Mouse (Mus musculus): ENCODE results near the gene Hes2. TPM values are rescaled to one million over a fixed set of nuclear protein-coding genes. Genes with fewer than 3 reads are reported as not detected.

Hes2 gene
- polyA plus RNA-seq, 1 experiment from 2014 or later = not detected

- H3K4me3 ChIP-seq = no peak overlapping the region
- no peak for ATAC-seq
- H3K4me2 ChIP-seq = no peak overlapping the region
- H3K9ac ChIP-seq = no peak overlapping the region
- peaks cover 44% of the 10 kb centered on the region for H3K4me1 ChIP-seq
- H3K36me3 ChIP-seq (ENCODE audit: poor library complexity, severe bottlenecking) = no peaks in the 10 kb centered on the region
- H3K27ac ChIP-seq = no peak overlapping the region
- H3K9me3 ChIP-seq (replicated peaks) = 0 out of 2 replicates have a peak, but pooled peaks cover under 1% of the 10 kb centered on the region
- peaks cover 2% of the 10 kb centered on the region; the same call in 1 of the 2 replicates for H3K27me3 ChIP-seq
- 91% methylated on average over 10 of the region's 10 CpGs for WGBS
These were observed 23.5 kb downstream of the Hes2 start for GRCm38 (mm10) chr4:152182205-152182604.

- H3K27ac ChIP-seq = peak overlapping the region; percentile 77
- H3K4me1 ChIP-seq = peaks cover 35% of the 10 kb centered on the region
- 0 out of 2 replicates have a peak, but pooled peaks cover 3% of the 10 kb centered on the region for H3K9me3 ChIP-seq (replicated peaks)
- WGBS = 63% methylated on average over 7 of the region's 7 CpGs
- no peak overlapping the region for H3K9ac ChIP-seq
- H3K27me3 ChIP-seq = 0 out of 2 replicates have a peak, but pooled peaks cover 2% of the 10 kb centered on the region
- no peak for ATAC-seq
- H3K4me2 ChIP-seq = no peak overlapping the region
- H3K4me3 ChIP-seq = no peak overlapping the region
- H3K36me3 ChIP-seq (ENCODE audit: poor library complexity, severe bottlenecking) = no peaks in the 10 kb centered on the region
These were observed 25.8 kb downstream of the Hes2 start for GRCm38 (mm10) chr4:152184353-152185035.

GRCm38 (mm10) chr4:152185137-152185509, 26.5 kb downstream of the Hes2 start:
- WGBS = 0% methylated on average over 3 of the region's 3 CpGs

GRCm38 (mm10) chr4:152185510-152186204, 27.0 kb downstream of the Hes2 start:
- Histone ChIP-seq H3K9me3 (replicated peaks) (0 out of 2 replicates have a peak, but pooled peaks cover 3% of the 10 kb centered on the region), H3K36me3 (ENCODE audit: poor library complexity, severe bottlenecking) (no peaks in the 10 kb centered on the region), H3K4me1 (peaks cover 43% of the 10 kb centered on the region), H3K4me2 (peak overlapping the region; percentile 47), H3K27ac (peak overlapping the region; percentile 77), H3K27me3 (peaks cover 3% of the 10 kb centered on the region; the same call in 1 of the 2 replicates), H3K4me3 (peak overlapping the region; percentile 17), H3K9ac (peak overlapping the region; percentile 37)
- peak; percentile 65 for ATAC-seq
- 4% methylated on average over 19 of the region's 19 CpGs for WGBS

More at GRCm38 (mm10) chr4:152185137-152185509, 26.5 kb downstream of the Hes2 start:
- peak; percentile 57 for ATAC-seq
- Histone ChIP-seq H3K9ac (peak overlapping the region; percentile 37; the same call in 1 of the 2 replicates), H3K9me3 (replicated peaks) (0 out of 2 replicates have a peak, but pooled peaks cover 3% of the 10 kb centered on the region), H3K27me3 (0 out of 2 replicates have a peak, but pooled peaks cover 3% of the 10 kb centered on the region), H3K4me2 (peak overlapping the region; percentile 47), H3K4me3 (no peak overlapping the region), H3K27ac (peak overlapping the region; percentile 77), H3K36me3 (ENCODE audit: poor library complexity, severe bottlenecking) (no peaks in the 10 kb centered on the region), H3K4me1 (peaks cover 38% of the 10 kb centered on the region)

- Histone ChIP-seq H3K4me1 (peaks cover 47% of the 10 kb centered on the region), H3K27ac (peak overlapping the region; percentile 77), H3K4me2 (peak overlapping the region; percentile 47), H3K27me3 (peaks cover 3% of the 10 kb centered on the region; the same call in 1 of the 2 replicates), H3K36me3 (ENCODE audit: poor library complexity, severe bottlenecking) (no peaks in the 10 kb centered on the region), H3K9me3 (replicated peaks) (0 out of 2 replicates have a peak, but pooled peaks cover 3% of the 10 kb centered on the region), H3K4me3 (peak overlapping the region; percentile 17), H3K9ac (peak overlapping the region; percentile 37)
- WGBS = 35% methylated on average over 14 of the region's 14 CpGs
- 0 out of 2 replicates have a peak, but pooled peaks have one; percentile 1 for ATAC-seq
These were observed 27.8 kb downstream of the Hes2 start for GRCm38 (mm10) chr4:152186205-152187082.

- no peak overlapping the region for H3K4me3 ChIP-seq
- no peaks in the 10 kb centered on the region for H3K36me3 ChIP-seq (ENCODE audit: poor library complexity, severe bottlenecking)
- peaks cover 50% of the 10 kb centered on the region for H3K4me1 ChIP-seq
- H3K27me3 ChIP-seq = peaks cover 3% of the 10 kb centered on the region; the same call in 1 of the 2 replicates
- H3K4me2 ChIP-seq = no peak overlapping the region
- 93% methylated on average over 9 of the region's 9 CpGs for WGBS
- 0 out of 2 replicates have a peak, but pooled peaks cover 3% of the 10 kb centered on the region for H3K9me3 ChIP-seq (replicated peaks)
- ATAC-seq = no peak
- H3K27ac ChIP-seq = peak overlapping the region; percentile 36; the same call in 1 of the 2 replicates
- no peak overlapping the region for H3K9ac ChIP-seq
These were observed 28.5 kb downstream of the Hes2 start for GRCm38 (mm10) chr4:152187142-152187541.

GRCm38 (mm10) chr4:152188651-152189050, 30.0 kb downstream of the Hes2 start:
- no peak overlapping the region for H3K27ac ChIP-seq
- H3K9ac ChIP-seq = no peak overlapping the region
- H3K4me3 ChIP-seq = no peak overlapping the region
- peaks cover 3% of the 10 kb centered on the region; the same call in 1 of the 2 replicates for H3K27me3 ChIP-seq
- H3K9me3 ChIP-seq (replicated peaks) = 0 out of 2 replicates have a peak, but pooled peaks cover 3% of the 10 kb centered on the region
- WGBS = 98% methylated on average over 2 of the region's 2 CpGs
- H3K4me2 ChIP-seq = no peak overlapping the region
- no peaks in the 10 kb centered on the region for H3K36me3 ChIP-seq (ENCODE audit: poor library complexity, severe bottlenecking)
- peaks cover 64% of the 10 kb centered on the region for H3K4me1 ChIP-seq
- no peak for ATAC-seq

GRCm38 (mm10) chr4:152189071-152189470, 30.4 kb downstream of the Hes2 start:
- H3K9me3 ChIP-seq (replicated peaks) = 0 out of 2 replicates have a peak, but pooled peaks cover 3% of the 10 kb centered on the region
- H3K4me2 ChIP-seq = no peak overlapping the region
- ATAC-seq = no peak
- no peak overlapping the region for H3K9ac ChIP-seq
- WGBS = 90% methylated on average over 6 of the region's 6 CpGs
- peaks cover 3% of the 10 kb centered on the region; the same call in 1 of the 2 replicates for H3K27me3 ChIP-seq
- no peak overlapping the region for H3K4me3 ChIP-seq
- no peak overlapping the region for H3K27ac ChIP-seq
- H3K36me3 ChIP-seq (ENCODE audit: poor library complexity, severe bottlenecking) = no peaks in the 10 kb centered on the region
- peaks cover 64% of the 10 kb centered on the region for H3K4me1 ChIP-seq

- peaks cover 3% of the 10 kb centered on the region; the same call in 1 of the 2 replicates for H3K27me3 ChIP-seq
- ATAC-seq = no peak
- peaks cover 59% of the 10 kb centered on the region for H3K4me1 ChIP-seq
- WGBS = 87% methylated on average over 4 of the region's 4 CpGs
- H3K36me3 ChIP-seq (ENCODE audit: poor library complexity, severe bottlenecking) = no peaks in the 10 kb centered on the region
- 0 out of 2 replicates have a peak, but pooled peaks cover 3% of the 10 kb centered on the region for H3K9me3 ChIP-seq (replicated peaks)
- no peak overlapping the region for H3K9ac ChIP-seq
- no peak overlapping the region for H3K4me2 ChIP-seq
- no peak overlapping the region for H3K27ac ChIP-seq
- no peak overlapping the region for H3K4me3 ChIP-seq
These were observed 31.0 kb downstream of the Hes2 start for GRCm38 (mm10) chr4:152189691-152190090.

GRCm38 (mm10) chr4:152190096-152190653, 31.5 kb downstream of the Hes2 start:
- H3K27ac ChIP-seq = no peak overlapping the region
- H3K27me3 ChIP-seq = peaks cover 3% of the 10 kb centered on the region; the same call in 1 of the 2 replicates
- H3K4me2 ChIP-seq = no peak overlapping the region
- no peaks in the 10 kb centered on the region for H3K36me3 ChIP-seq (ENCODE audit: poor library complexity, severe bottlenecking)
- H3K4me3 ChIP-seq = no peak overlapping the region
- peaks cover 54% of the 10 kb centered on the region for H3K4me1 ChIP-seq
- no peak for ATAC-seq
- 0 out of 2 replicates have a peak, but pooled peaks cover 3% of the 10 kb centered on the region for H3K9me3 ChIP-seq (replicated peaks)
- H3K9ac ChIP-seq = no peak overlapping the region
- whole genome bisulfite sequencing = 55% methylated on average over 11 of the region's 11 CpGs

- ATAC-seq = no peak
- WGBS = 78% methylated on average over 5 of the region's 5 CpGs
- Histone ChIP-seq H3K9me3 (replicated peaks) (0 out of 2 replicates have a peak, but pooled peaks cover 3% of the 10 kb centered on the region), H3K27ac (no peak overlapping the region), H3K27me3 (peaks cover 3% of the 10 kb centered on the region; the same call in 1 of the 2 replicates), H3K9ac (no peak overlapping the region), H3K36me3 (ENCODE audit: poor library complexity, severe bottlenecking) (no peaks in the 10 kb centered on the region), H3K4me1 (peaks cover 49% of the 10 kb centered on the region), H3K4me2 (no peak overlapping the region), H3K4me3 (no peak overlapping the region)
These were observed 32.0 kb downstream of the Hes2 start for GRCm38 (mm10) chr4:152190701-152191100.

Data from forebrain, embryonic 13.5 days (tissue).